Mouse (Mus musculus) urinary bladder, adult 2 months (tissue): ENCODE data around the gene Chst8. TPM values are rescaled to one million over a fixed set of nuclear protein-coding genes. Genes with fewer than 3 reads are reported as not detected.

ENCODE experiments used
- DNase-seq: peaks from one replicate; pipeline ENCODE4 v3.0.0; 2022; ENCODE audit warnings: low spot score
- polyA plus RNA-seq: library from polyadenylated mRNA; depleted of rRNA; stranded (reverse); fragments of >200 nt; gene quantifications from 2 replicates; pipeline ENCODE4 v1.2.3, GENCODE M21; 2012

Chst8 gene
- polyA plus RNA-seq, 1 experiment: 3.1 TPM

DNA sequence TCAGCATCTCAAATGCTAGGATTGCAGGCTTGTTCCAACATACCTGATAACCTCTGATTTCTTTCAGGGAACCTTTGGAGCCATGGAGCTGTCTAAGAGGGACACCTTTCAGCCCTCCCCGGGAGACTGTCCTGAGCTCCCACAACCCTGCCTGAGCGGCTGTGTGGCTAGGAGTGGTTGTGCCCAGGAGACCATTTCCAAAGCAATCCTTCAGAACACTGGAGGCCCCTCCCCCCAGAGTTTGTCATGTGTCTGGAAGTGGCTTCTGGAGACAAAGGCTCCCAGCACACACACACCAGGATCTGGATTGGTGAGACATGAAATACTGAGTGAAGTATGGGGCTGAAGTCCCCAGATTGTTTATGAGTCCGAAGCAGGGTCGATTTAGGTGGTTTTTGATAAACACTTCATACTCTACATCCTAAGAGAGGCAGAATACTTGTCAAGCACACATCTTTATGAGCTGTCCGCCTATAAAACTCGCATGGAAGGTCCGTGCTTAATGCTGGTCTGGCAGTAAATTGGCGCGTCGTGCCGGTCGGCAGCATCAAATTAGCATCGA is 12.5 kb downstream of the Chst8 start:
- DNase-seq: no peak

- no peak for DNase-seq
Measured at GRCm38 (mm10) chr7:34799404-34799771, 13.1 kb downstream of the Chst8 start.

- DNase-seq: no peak
Measured at GRCm38 (mm10) chr7:34798441-34799403, 13.8 kb downstream of the Chst8 start.

- DNase-seq: no peak
Measured at GRCm38 (mm10) chr7:34798039-34798438, 14.5 kb downstream of the Chst8 start.

GRCm38 (mm10) chr7:34790459-34790858 is 22.1 kb downstream of the Chst8 start:
- no peak for DNase-seq

DNA sequence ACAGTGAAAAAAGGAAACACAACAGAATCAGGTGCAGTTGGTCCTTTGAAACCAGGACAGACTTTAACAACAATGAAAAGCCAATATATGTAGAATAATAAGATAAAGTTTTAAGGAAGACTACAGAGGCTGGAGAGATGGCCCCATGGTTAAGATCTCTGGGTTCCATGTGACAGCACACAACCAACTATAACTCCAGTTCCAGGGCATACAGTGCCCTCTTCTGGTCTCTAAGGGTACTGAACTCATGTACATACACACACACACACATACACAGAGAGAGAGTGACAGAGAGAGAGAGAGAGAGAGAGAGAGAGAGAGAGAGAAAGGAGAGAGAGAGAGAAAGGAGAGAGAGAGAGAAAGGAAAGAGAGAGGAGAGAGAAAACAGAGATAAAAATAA is 25.3 kb downstream of the Chst8 start:
- DNase-seq: no peak

GRCm38 (mm10) chr7:34785052-34785451 is 27.5 kb downstream of the Chst8 start:
- DNase-seq: no peak

DNA sequence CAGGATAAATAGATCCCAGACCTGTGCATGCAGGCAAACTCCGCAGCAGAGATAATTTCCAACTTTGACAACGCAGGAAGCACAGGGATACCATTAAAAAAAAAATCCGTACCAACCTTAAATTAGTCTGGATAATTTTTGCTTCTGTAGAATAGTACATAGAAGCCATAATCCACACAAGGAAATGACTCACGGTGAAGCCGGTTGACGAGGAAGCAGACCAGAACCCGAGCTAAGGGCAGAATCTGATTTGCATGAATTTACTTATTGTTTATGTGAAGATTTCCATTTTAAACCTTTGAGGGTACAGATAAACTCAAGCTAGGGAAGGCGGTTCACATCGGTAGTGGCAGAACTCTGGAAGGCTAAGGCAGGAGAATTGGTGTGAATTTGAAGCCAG is 28.0 kb downstream of the Chst8 start:
- no peak for DNase-seq

GRCm38 (mm10) chr7:34781988-34782387 is 30.5 kb downstream of the Chst8 start:
- no peak for DNase-seq

DNA sequence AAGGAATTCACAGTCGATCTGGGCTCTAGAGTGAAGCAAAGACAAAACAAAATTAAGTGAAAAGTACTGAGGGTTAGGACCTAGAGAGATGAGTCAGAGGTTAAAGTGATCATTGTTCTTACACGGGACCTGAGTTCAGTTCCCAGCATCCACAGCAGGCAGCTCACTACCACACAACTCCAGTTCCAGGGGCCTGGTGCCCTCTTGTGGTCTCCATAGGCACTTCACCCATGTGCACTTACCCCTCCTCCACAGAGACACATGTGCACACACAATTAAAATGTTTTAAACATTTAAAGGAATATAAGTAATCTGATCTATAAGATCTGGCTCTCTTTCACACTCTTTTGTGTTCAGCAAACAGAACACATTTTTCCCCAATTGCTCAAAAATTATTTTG is 31.3 kb downstream of the Chst8 start:
- no peak for DNase-seq

DNA sequence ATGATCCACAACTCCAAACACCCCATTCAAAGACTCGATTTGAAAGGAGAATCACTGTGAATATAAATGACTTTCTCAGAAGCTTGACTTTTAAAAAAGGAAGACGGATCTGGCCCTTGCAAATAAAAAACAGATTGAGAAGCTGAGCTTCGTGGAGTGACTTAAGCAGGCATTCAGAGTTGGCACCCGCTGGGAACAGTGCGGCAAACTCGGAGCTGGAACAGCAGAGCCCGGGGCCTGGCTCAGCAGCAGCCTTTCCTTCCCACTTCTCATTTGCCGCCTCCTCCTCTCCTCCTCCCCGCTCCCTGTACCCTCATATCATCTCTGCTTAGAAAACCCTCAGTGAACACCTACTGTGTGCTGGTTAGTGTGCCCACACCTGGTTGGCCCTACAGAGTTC is 34.1 kb downstream of the Chst8 start:
- no peak for DNase-seq

DNA sequence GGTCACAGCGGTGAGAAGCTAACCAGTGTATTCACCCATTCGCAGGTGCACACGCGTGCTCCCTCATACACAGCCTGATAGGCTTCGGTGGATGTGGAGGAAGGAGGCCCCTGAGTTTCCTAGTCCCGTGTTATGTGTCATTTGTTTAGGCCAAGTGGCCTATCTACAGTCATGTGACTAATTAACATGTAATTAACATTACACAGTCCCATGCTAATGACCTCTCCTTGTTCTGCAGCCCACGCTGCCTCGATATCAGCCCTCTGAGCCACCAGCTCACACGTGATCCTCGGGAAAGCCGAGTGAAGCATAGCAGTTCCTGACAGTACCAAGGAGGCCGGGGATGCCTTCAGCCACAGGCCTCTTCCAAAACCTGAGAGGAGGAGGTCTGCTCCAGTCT is 36.9 kb downstream of the Chst8 start:
- DNase-seq: no peak

DNA sequence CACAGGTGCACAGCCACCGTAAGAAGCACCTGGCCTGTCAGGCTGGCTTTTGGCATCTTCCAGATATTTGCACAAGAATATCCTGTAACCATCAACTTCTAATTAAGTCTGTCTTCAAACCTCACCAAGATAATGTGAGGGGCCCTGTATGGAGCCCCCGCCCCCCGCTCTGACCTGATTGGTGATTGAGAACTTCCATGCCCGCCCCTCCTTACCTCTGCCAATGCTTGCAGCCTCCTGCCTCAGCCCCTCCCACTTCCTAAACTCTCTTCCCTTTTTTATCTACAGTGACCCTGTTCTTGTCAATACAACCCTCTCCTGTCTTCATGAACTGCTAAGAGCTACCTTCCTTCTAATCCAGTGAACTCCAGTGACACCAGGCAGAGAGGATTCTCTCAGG is 37.6 kb downstream of the Chst8 start:
- no peak for DNase-seq

DNA sequence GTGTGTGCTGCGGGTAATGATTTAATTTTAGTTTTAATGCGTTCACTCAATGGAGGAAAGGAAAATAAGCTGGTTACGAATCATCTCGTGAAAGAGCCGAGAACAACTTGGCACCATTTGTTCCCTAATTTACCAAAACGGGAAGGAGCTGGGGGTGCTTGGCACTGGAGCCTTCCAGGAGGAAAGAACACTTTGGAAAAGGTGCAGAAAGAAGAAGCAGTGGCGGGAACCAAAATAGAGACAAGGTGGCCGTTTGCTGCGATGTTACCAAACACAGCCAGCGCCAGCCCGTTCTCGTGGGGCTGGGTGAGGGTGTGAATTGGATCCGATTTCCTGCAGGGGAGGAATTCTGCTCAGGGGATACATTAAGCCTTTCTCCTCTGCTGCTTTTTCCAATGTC is 38.5 kb downstream of the Chst8 start:
- no peak for DNase-seq

- no peak for DNase-seq
Measured at GRCm38 (mm10) chr7:34773309-34773708, 39.2 kb downstream of the Chst8 start.

DNA sequence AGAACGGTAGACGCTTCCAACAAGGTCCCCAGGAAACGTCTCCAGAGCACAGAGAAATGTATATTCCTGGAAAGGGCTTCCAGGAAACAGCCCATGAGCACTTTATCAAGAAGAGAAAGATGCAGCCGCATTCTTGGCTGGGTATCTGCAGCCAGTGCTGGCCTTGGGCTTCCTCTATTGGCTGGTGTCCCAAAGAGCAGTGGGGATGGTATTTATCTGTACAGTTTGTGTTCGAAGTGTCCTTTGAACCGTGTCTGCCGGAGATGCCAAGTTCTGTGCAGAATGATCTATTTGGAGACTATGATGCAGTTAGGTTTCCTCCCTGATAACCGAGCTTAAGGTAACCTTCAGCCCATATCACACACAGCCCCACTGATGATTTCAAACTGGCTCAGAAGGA is 43.0 kb downstream of the Chst8 start:
- no peak for DNase-seq

- no peak for DNase-seq
Measured at GRCm38 (mm10) chr7:34764250-34765148, 48.0 kb downstream of the Chst8 start.

- DNase-seq: no peak
Measured at GRCm38 (mm10) chr7:34759378-34759822, 53.1 kb downstream of the Chst8 start.

DNA sequence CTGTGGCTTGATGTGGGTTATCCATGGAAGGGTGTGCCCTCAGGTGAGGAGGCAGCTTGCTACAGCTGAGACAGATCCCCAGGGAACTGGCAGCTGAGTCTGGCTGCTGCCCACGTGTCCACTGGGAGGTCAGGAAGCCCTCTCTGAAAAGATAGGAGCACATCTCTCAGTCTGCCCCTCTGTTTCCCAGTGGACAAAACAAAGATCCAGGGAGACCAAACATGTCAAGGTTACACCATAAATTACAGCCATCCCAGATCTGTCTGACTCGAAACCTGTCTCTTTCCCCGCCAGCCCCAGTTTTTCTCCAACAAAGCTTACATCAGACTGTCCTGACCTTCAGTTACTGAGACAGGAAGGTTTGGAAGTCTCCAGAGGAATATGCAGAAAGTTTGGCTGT is 53.8 kb downstream of the Chst8 start:
- DNase-seq: no peak

- DNase-seq: no peak
Measured at GRCm38 (mm10) chr7:34757513-34757912, 55.0 kb downstream of the Chst8 start.

DNA sequence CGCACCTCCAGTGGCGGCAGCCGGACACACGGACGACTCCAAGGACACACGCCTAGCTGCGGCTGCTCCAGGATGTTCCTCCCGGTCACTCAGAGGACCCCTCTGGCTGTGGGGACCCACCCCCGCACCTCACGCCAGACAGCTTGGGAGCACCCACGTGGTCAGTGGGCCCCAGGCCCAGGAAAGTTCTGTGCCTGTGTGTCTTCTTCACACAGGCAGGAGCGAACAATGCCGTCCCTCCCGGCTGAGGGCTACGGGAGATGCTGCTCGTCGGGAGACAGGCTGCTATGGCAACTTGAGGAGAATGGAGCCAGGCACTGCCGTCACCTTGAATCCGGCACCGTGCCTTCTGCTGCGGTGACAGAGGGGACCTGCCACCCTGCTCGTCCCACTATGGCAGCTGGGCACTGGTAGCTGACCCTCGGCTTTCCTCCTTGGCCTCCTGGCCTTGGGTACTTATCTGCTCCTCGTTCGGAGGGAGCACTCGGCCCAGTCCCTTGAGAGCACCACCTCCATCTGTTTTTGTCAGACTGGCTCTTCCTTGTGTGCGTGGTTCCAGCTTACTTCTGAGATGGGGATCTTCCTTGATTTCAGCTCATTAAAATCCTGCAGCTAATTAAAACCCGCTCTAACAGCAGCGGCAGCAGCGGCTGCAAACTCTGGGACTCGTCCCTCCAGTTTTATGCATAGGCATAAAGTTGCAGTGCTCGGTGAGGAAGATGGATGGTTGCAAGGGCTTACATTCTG is 59.2 kb downstream of the Chst8 start:
- no peak for DNase-seq
